In the genomic region with DNA sequence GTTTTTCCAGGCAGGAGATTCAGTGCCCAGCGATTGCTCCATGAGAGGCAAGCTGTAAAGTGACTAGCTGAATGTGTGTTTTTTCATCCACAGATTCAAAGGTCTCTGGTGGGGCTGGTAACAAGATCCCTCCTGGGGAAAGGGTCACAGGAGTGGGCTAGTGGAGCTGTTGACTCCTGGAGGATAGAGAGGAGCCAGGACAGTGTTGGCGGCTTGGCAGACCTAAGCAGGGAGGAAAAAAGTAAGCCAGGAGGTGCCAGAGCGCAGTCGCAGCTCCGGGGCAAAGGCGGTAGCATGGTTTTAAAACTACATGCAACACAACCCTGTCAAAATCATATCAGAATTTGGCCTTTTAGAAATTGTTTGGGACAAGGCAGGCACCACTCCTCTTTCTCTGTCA, we compare ENCODE assay signal across 10 mouse cellular contexts. TPM values are rescaled to one million over a fixed set of nuclear protein-coding genes. Genes with fewer than 3 reads are reported as not detected.
DNase-seq lines count a peak whose midpoint lies in the region; ATAC-seq and TF ChIP-seq lines count a peak whose summit lies in the region.
"Had no signal": no experiment of that assay in that cellular context is flagged by ENCODE, and none has a peak within 500 bp of the region (broad histone marks: within the 10 kb centered on the region; RNA-seq: fewer than 3 reads in every experiment).

No protein-coding gene starts in this region.

- no peak overlapping the region for H3K9ac ChIP-seq in liver, adult 2 months (ENCODE audit: low read depth, low read length)
- H3K9ac ChIP-seq in heart, embryonic 14.5 days (ENCODE audit: low read length) = peak overlapping the region; percentile 26
- no peak overlapping the region for H3K9ac ChIP-seq in kidney, embryonic 14.5 days (ENCODE audit: low read depth, low read length)
- no peak overlapping the region for H3K9ac ChIP-seq in midbrain, postnatal 0 days (replicated peaks; ENCODE audit: low read length, poor library complexity, severe bottlenecking)

- peaks cover 81% of the 10 kb centered on the region for H3K36me3 ChIP-seq in liver, adult 2 months (ENCODE audit: control insufficient read depth, insufficient read depth, low read length)
- H3K36me3 ChIP-seq in heart, embryonic 14.5 days (ENCODE audit: control insufficient read depth, insufficient read depth, low read length) = peaks cover 32% of the 10 kb centered on the region
- H3K36me3 ChIP-seq in kidney, embryonic 14.5 days (ENCODE audit: control insufficient read depth, insufficient read depth, low read length) = peaks cover 4% of the 10 kb centered on the region; the same call in 1 of the 2 replicates
- H3K36me3 ChIP-seq in midbrain, postnatal 0 days (ENCODE audit: insufficient read depth, low read length) = no peaks in the 10 kb centered on the region
- H3K36me3 ChIP-seq: G1E had no signal

- H3K27ac ChIP-seq in liver, adult 2 months (replicated peaks; ENCODE audit: insufficient read depth, low read depth, low read length) = peak overlapping the region; percentile 72
- H3K27ac ChIP-seq in heart, embryonic 14.5 days (replicated peaks in 1 of 2; ENCODE audit: control insufficient read depth in 1 of 2, insufficient read depth in 1 of 2, low read depth in 2 of 2, low read length in 2 of 2) = peak overlapping the region; percentile 86 to 89
- no peak overlapping the region for H3K27ac ChIP-seq in kidney, embryonic 14.5 days (ENCODE audit: low read depth, low read length)
- H3K27ac ChIP-seq in midbrain, postnatal 0 days (ENCODE audit: low read depth, low read length) = no peak overlapping the region

- no peaks in the 10 kb centered on the region for H3K27me3 ChIP-seq in liver, adult 2 months (ENCODE audit: control insufficient read depth, insufficient read depth, low read length)
- H3K27me3 ChIP-seq in heart, embryonic 14.5 days (ENCODE audit: control insufficient read depth, insufficient read depth, low read length) = no peaks in the 10 kb centered on the region
- no peaks in the 10 kb centered on the region for H3K27me3 ChIP-seq in kidney, embryonic 14.5 days (ENCODE audit: control insufficient read depth, insufficient read depth, low read length)
- no peaks in the 10 kb centered on the region for H3K27me3 ChIP-seq in midbrain, postnatal 0 days (ENCODE audit: insufficient read depth, low read length)

- peaks cover 12% of the 10 kb centered on the region for H3K4me1 ChIP-seq in liver, adult 2 months (ENCODE audit: control insufficient read depth, insufficient read depth, low read length)
- peaks cover 34 to 47% of the 10 kb centered on the region in 2 experiments for H3K4me1 ChIP-seq in heart, embryonic 14.5 days (ENCODE audit: control insufficient read depth in 2 of 2, insufficient read depth in 2 of 2, low read length in 2 of 2)
- peaks cover 22% of the 10 kb centered on the region for H3K4me1 ChIP-seq in kidney, embryonic 14.5 days (ENCODE audit: control insufficient read depth, insufficient read depth, low read length)
- H3K4me1 ChIP-seq in midbrain, postnatal 0 days (ENCODE audit: insufficient read depth, low read length) = no peaks in the 10 kb centered on the region

- no peak overlapping the region for H3K4me3 ChIP-seq in liver, adult 2 months (ENCODE audit: insufficient read depth, low read depth, low read length)
- 0 out of 4 replicates have a peak overlapping the region, but pooled peaks of 1 of the 2 experiments have one; percentile 6 for H3K4me3 ChIP-seq in heart, embryonic 14.5 days (ENCODE audit: control insufficient read depth in 1 of 2, insufficient read depth in 1 of 2, low read depth in 1 of 2, low read length in 2 of 2)
- no peak overlapping the region for H3K4me3 ChIP-seq in kidney, embryonic 14.5 days (ENCODE audit: low read length)
- H3K4me3 ChIP-seq in midbrain, postnatal 0 days (ENCODE audit: low read depth, low read length) = peak overlapping the region; percentile 19

- no peak for TF ChIP-seq CTCF in liver, adult 2 months (IDR thresholded peaks at IDR 0.05; ENCODE audit: low read depth, low read length)
- TF ChIP-seq CTCF in midbrain, postnatal 0 days (IDR thresholded peaks at IDR 0.05) = no peak

- TF ChIP-seq POLR2A in liver, adult 2 months (IDR thresholded peaks at IDR 0.05; ENCODE audit: extremely low read depth, insufficient read depth, low read length) = no peak

- WGBS in liver, adult 2 months = 54% methylated on average over 6 of the region's 6 CpGs
- 60% methylated on average over 6 of the region's 6 CpGs for WGBS in heart, embryonic 14.5 days
- 69% methylated on average over 6 of the region's 6 CpGs for WGBS in kidney, embryonic 14.5 days
- WGBS in midbrain, postnatal 0 days = 80% methylated on average over 6 of the region's 6 CpGs

- H3K4me2 ChIP-seq in heart, embryonic 14.5 days (ENCODE audit: low read length) = peak overlapping the region; percentile 34; the same call in 1 of the 2 replicates
- peak overlapping the region; percentile 17; the same call in 1 of the 2 replicates for H3K4me2 ChIP-seq in kidney, embryonic 14.5 days (replicated peaks; ENCODE audit: low read depth, low read length)
- peak overlapping the region; percentile 23 for H3K4me2 ChIP-seq in midbrain, postnatal 0 days (ENCODE audit: low read depth, low read length, poor library complexity, severe bottlenecking)

- peak; percentile 40 for DNase-seq in liver, adult 2 months (ENCODE audit: extremely low read depth, low read depth, low spot score)
- DNase-seq in liver = no peak
- DNase-seq in midbrain, postnatal 0 days (ENCODE audit: low spot score) = no peak
- DNase-seq in Muller cell, postnatal 12 days (ENCODE audit: inconsistent ontology term) = no peak
- DNase-seq in layer of hippocampus, adult 8-10 months (ENCODE audit: low spot score in 2 of 2) = no peak
- DNase-seq in layer of hippocampus, adult 9-11 months = no peak

- ATAC-seq in heart, embryonic 14.5 days (ENCODE audit: insufficient number of reproducible peaks, insufficient read depth, low FRiP score, low read depth) = no peak
- no peak for ATAC-seq in kidney, embryonic 14.5 days (ENCODE audit: low FRiP score, low TSS enrichment)
- no peak for ATAC-seq in midbrain, postnatal 0 days (ENCODE audit: low FRiP score)

- H3K79me2 ChIP-seq in liver, adult 2 months (ENCODE audit: control insufficient read depth, insufficient read depth, low read length) = no peaks in the 10 kb centered on the region

- H3K9me3 ChIP-seq in heart, embryonic 14.5 days (ENCODE audit: control insufficient read depth, low read length) = no peaks in the 10 kb centered on the region
- H3K9me3 ChIP-seq in kidney, embryonic 14.5 days (ENCODE audit: control insufficient read depth, low read length) = no peaks in the 10 kb centered on the region
- no peaks in the 10 kb centered on the region for H3K9me3 ChIP-seq in midbrain, postnatal 0 days (ENCODE audit: low read length)

RNA-seq across cellular contexts. Expression of gene Slc38a4, which starts 52.6 kb away (rescaled TPM):
- total RNA-seq in liver, adult 2 months (2014; rRNA removed) = 1,197 and 1,621 TPM in 2 replicates
- polyA plus RNA-seq in liver, adult 2 months (2012; rRNA removed) = 659 and 663 TPM in 2 replicates
- 121 and 127 TPM in 2 replicates for polyA plus RNA-seq in heart, embryonic 14.5 days (2014; fragmentation: Nextera tagmentation; extraction: Ambion mirVana)
- polyA plus RNA-seq in kidney, embryonic 14.5 days (2014; fragmentation: Nextera tagmentation; extraction: Ambion mirVana) = 74.4 and 88.4 TPM in 2 replicates
- 4.0 and 4.5 TPM in 2 replicates for total RNA-seq in midbrain, postnatal 0 days (2014; rRNA removed)
- polyA plus RNA-seq in midbrain, postnatal 0 days (2015; fragmentation: Nextera tagmentation; extraction: Ambion mirVana) = 3.7 and 3.9 TPM in 2 replicates
- 1 to 10 TPM in 1 of 4 experiments, under 1 TPM in 3; 0.49 to 1.0 (median 0.77) TPM for total RNA-seq in layer of hippocampus, adult 8-10 months (2022)
- total RNA-seq: common myeloid progenitor, adult 5-6 weeks had no signal
- polyA plus RNA-seq: G1E had no signal

Comparison
In these comparisons a context has a peak if more than half of its experiments do, and no peak if none do; other contexts are left out.
1. H3K27ac ChIP-seq: peak in liver, adult 2 months (single experiment) and heart, embryonic 14.5 days (2 of 2); none in kidney, embryonic 14.5 days (single experiment) and midbrain, postnatal 0 days (single experiment).
2. RNA of gene Slc38a4, which starts 52.6 kb away (polyA plus RNA-seq): 659 to 663 TPM in liver, adult 2 months, 121 to 127 TPM in heart, embryonic 14.5 days and 74.4 to 88.4 TPM in kidney, embryonic 14.5 days; 3.7 to 3.9 TPM in midbrain, postnatal 0 days; every median in the first group is over 10 times any median in the second.
3. Peak in every context shown above with its lines, with median percentiles within 50 percentile points of each other: H3K4me2 ChIP-seq.